Mouse (Mus musculus) limb, embryonic 13.5 days (tissue): ENCODE data around the gene Ing3. TPM values are rescaled to one million over a fixed set of nuclear protein-coding genes. Genes with fewer than 3 reads are reported as not detected.

Experiments
- ATAC-seq: fragments of 200-750 bp; cut with Nextera tagmentation; 2 replicates; pipeline ENCODE4 v1.8.0; 2017; ENCODE audit warnings: low read depth, moderate number of reproducible peaks, moderate TSS enrichment; ENCODE audit not compliant: low FRiP score
- H3K27ac ChIP-seq: fragments of 300-500 bp; sonication (generic); 2 replicates; pipeline ENCODE4 v1.5.1; 2015; ENCODE audit warnings: inconsistent platforms, mild to moderate bottlenecking, moderate library complexity
- H3K27me3 ChIP-seq: fragments of 300-500 bp; sonication (generic); 2 replicates; pipeline ENCODE4 v1.6.1; 2015; ENCODE audit warnings: mild to moderate bottlenecking, inconsistent platforms
- H3K36me3 ChIP-seq: fragments of 300-500 bp; sonication (generic); 2 replicates; pipeline ENCODE4 v1.6.1; 2015; ENCODE audit warnings: inconsistent platforms, mild to moderate bottlenecking, moderate library complexity
- H3K4me1 ChIP-seq: fragments of 300-500 bp; sonication (generic); 2 replicates; pipeline ENCODE4 v1.6.1; 2015; ENCODE audit warnings: inconsistent platforms
- H3K4me2 ChIP-seq: fragments of 300-500 bp; sonication (generic); replicated peaks from 2 replicates; pipeline ENCODE4 v1.6.1; 2015; ENCODE audit warnings: inconsistent platforms, mild to moderate bottlenecking, moderate library complexity
- H3K4me3 ChIP-seq: fragments of 300-500 bp; sonication (generic); 2 replicates; pipeline ENCODE4 v1.5.1; 2015; ENCODE audit warnings: moderate library complexity, mild to moderate bottlenecking, inconsistent platforms
- H3K9ac ChIP-seq: fragments of 300-500 bp; sonication (generic); 2 replicates; pipeline ENCODE4 v1.6.1; 2015; ENCODE audit warnings: mild to moderate bottlenecking, inconsistent platforms
- H3K9me3 ChIP-seq: fragments of 300-500 bp; sonication (generic); 2 replicates; pipeline ENCODE4 v1.6.1; 2016; ENCODE audit warnings: inconsistent platforms
- WGBS: fragments of 180-500 bp; shearing (Covaris S2); methylation state at CpG from one replicate; pipeline ENCODE4 v1.1.7; 2015; 5-methylcytosine and 5-hydroxymethylcytosine counted together
- polyA plus RNA-seq: library from polyadenylated mRNA; unstranded; fragments of >200 nt; fragmentation: Nextera tagmentation; extraction: Ambion mirVana; gene quantifications from 2 replicates; pipeline ENCODE4 v1.2.1, GENCODE M21; 2015

Gene Ing3
- polyA plus RNA-seq, 1 experiment from 2014 or later: 70.2 TPM

GRCm38 (mm10) chr6:22012099-22012498 is 62.7 kb downstream of the Ing3 start:
- H3K4me3 ChIP-seq: no peak overlapping the region
- H3K36me3 ChIP-seq: peaks cover 15% of the 10 kb centered on the region
- no peak overlapping the region for H3K4me2 ChIP-seq
- no peak overlapping the region for H3K9ac ChIP-seq
- no peak overlapping the region for H3K27ac ChIP-seq
- no peak for ATAC-seq
- 82% methylated on average over 5 of the region's 5 CpGs for WGBS
- H3K27me3 ChIP-seq: no peaks in the 10 kb centered on the region
- 0 out of 2 replicates have a peak, but pooled peaks cover 5% of the 10 kb centered on the region for H3K4me1 ChIP-seq
- no peaks in the 10 kb centered on the region for H3K9me3 ChIP-seq

- no peaks in the 10 kb centered on the region for H3K9me3 ChIP-seq
These were observed 63.1 kb downstream of the Ing3 start for GRCm38 (mm10) chr6:22012501-22012900.

DNA sequence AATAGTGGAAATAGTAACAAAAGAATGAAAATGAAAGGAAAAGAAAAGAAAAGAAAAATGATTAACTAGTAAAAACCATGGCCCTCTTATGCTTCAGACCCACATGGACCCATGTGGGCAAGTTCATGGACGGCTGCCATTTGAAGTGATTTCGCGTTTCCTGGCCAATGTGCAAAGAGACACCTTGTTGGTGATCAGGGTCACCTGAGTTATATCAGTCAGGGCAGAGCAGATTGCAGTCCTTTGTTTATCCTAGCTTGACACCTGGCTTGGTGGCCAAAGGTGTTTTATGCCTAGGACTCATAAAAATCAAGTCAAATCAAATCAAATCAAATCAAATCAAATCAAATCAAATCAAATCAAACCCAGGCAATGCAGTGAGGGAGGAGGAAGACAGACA is 64.0 kb downstream of the Ing3 start:
- H3K4me1 ChIP-seq: peaks cover 13% of the 10 kb centered on the region; the same call in 1 of the 2 replicates
- no peak for ATAC-seq
- WGBS: 89% methylated on average over 3 of the region's 3 CpGs

More at GRCm38 (mm10) chr6:22012501-22012900, 63.1 kb downstream of the Ing3 start:
- H3K27me3 ChIP-seq: no peaks in the 10 kb centered on the region
- H3K9ac ChIP-seq: no peak overlapping the region
- 67% methylated on average over 5 of the region's 5 CpGs for WGBS
- H3K4me1 ChIP-seq: peaks cover 7% of the 10 kb centered on the region; the same call in 1 of the 2 replicates
- H3K27ac ChIP-seq: no peak overlapping the region
- peaks cover 16% of the 10 kb centered on the region for H3K36me3 ChIP-seq
- ATAC-seq: no peak
- H3K4me2 ChIP-seq: no peak overlapping the region
- H3K4me3 ChIP-seq: no peak overlapping the region

DNA sequence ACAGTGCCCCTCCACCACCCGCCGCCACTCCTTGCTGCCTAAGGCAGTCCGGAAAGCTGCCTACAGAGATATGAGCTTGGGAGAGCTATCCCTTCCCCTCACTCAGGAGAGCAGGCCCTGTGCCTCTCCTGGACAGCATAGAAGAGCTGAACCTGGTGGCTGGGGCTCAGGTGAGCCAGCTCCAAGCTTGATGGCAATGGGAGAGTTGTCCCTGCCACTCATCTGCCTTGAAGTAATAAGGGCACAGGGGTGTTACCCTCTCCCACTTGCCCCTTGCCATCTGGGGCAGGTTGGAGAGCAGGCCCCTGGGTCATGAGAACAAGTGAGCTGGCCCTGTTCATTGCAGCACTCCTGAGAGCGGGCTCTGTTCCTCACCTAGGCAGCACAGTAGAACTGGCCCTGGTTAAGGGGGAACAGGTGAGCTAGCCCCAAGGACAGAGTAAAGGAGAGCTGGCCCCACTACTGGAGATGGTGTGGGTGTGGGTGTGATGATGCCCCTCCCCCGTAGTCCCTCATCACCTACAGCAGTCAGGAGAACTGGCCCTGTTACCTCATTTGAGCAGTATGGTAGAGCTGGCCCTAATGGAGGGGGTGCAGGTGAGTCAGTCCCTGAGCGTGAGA is 65.0 kb downstream of the Ing3 start:
- Histone ChIP-seq H3K4me1 (peaks cover 23% of the 10 kb centered on the region), H3K4me3 (no peak overlapping the region), H3K36me3 (peaks cover 16% of the 10 kb centered on the region), H3K27me3 (no peaks in the 10 kb centered on the region), H3K27ac (no peak overlapping the region), H3K4me2 (no peak overlapping the region), H3K9me3 (no peaks in the 10 kb centered on the region), H3K9ac (no peak overlapping the region)
- 94% methylated on average over 6 of the region's 6 CpGs for WGBS
- peak; percentile 30; the same call in 1 of the 2 replicates for ATAC-seq

More for the DNA sequence above, 64.0 kb downstream of the Ing3 start:
- Histone ChIP-seq H3K9me3 (no peaks in the 10 kb centered on the region), H3K9ac (no peak overlapping the region), H3K27me3 (no peaks in the 10 kb centered on the region), H3K4me3 (no peak overlapping the region), H3K36me3 (peaks cover 20% of the 10 kb centered on the region), H3K27ac (no peak overlapping the region), H3K4me2 (no peak overlapping the region)

GRCm38 (mm10) chr6:22017631-22018030 is 68.3 kb downstream of the Ing3 start:
- H3K9ac ChIP-seq: no peak overlapping the region
- WGBS: 61% methylated on average over 7 of the region's 7 CpGs
- no peaks in the 10 kb centered on the region for H3K9me3 ChIP-seq
- no peaks in the 10 kb centered on the region for H3K27me3 ChIP-seq
- no peak overlapping the region for H3K27ac ChIP-seq
- peaks cover 43% of the 10 kb centered on the region for H3K4me1 ChIP-seq
- no peak overlapping the region for H3K4me3 ChIP-seq
- no peak overlapping the region for H3K4me2 ChIP-seq
- peaks cover 16% of the 10 kb centered on the region for H3K36me3 ChIP-seq
- no peak for ATAC-seq

DNA sequence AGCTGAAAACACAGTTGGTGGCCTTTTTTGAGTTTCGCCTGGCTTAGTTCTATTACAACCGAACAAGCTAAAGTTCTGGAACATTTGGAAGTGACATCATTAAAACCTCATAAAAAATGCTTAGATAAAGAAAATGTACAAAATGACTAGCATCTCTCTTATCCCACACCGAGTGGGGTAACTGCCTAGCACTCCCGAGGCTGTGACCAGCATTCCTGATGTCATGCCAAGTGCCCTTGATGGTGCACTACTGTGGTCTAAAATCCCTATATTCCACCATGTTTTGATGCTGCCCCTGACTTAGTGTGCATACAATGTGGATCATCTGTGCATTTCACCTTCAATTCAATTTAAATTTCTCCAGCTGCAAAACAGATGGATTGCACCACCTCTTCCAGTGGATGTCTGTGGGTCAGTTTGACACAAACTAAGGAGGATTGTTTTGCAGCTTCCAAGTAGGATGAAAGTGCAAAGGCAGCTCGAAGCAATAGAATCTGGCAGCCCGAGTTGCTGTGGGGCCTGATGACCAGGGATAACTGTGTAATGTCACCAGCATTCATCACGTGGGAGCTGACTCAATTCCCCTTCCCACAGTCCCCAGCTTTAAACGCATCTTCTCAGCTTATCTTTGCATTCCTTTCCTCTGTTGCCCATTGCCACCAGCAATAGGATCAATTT is 69.5 kb downstream of the Ing3 start:
- no peaks in the 10 kb centered on the region for H3K27me3 ChIP-seq
- H3K4me1 ChIP-seq: peaks cover 43% of the 10 kb centered on the region
- peaks cover 11% of the 10 kb centered on the region for H3K36me3 ChIP-seq
- 0 out of 2 replicates have a peak overlapping the region, but pooled peaks have one; percentile 28 for H3K27ac ChIP-seq
- H3K9me3 ChIP-seq: no peaks in the 10 kb centered on the region
- no peak overlapping the region for H3K4me2 ChIP-seq
- 46% methylated on average over 8 of the region's 8 CpGs for WGBS
- H3K9ac ChIP-seq: no peak overlapping the region
- H3K4me3 ChIP-seq: no peak overlapping the region
- no peak for ATAC-seq

GRCm38 (mm10) chr6:22019637-22020036 is 70.3 kb downstream of the Ing3 start:
- Histone ChIP-seq H3K4me2 (no peak overlapping the region), H3K4me1 (peaks cover 50% of the 10 kb centered on the region), H3K9ac (0 out of 2 replicates have a peak overlapping the region, but pooled peaks have one; percentile 35), H3K9me3 (no peaks in the 10 kb centered on the region), H3K27me3 (no peaks in the 10 kb centered on the region), H3K4me3 (no peak overlapping the region), H3K36me3 (peaks cover 4% of the 10 kb centered on the region), H3K27ac (no peak overlapping the region)
- ATAC-seq: no peak
- 26% methylated on average over 10 of the region's 10 CpGs for WGBS

- peak overlapping the region; percentile 17; the same call in 1 of the 2 replicates for H3K27ac ChIP-seq
- no peaks in the 10 kb centered on the region for H3K9me3 ChIP-seq
- H3K27me3 ChIP-seq: no peaks in the 10 kb centered on the region
- WGBS: 58% methylated on average over 5 of the region's 5 CpGs
- H3K9ac ChIP-seq: no peak overlapping the region
- H3K4me3 ChIP-seq: no peak overlapping the region
- peaks cover 59% of the 10 kb centered on the region for H3K4me1 ChIP-seq
- H3K4me2 ChIP-seq: no peak overlapping the region
- peaks cover 4% of the 10 kb centered on the region for H3K36me3 ChIP-seq
- 0 out of 2 replicates have a peak, but pooled peaks have one; percentile 17 for ATAC-seq
These were observed 71.3 kb downstream of the Ing3 start for GRCm38 (mm10) chr6:22020696-22021095.

DNA sequence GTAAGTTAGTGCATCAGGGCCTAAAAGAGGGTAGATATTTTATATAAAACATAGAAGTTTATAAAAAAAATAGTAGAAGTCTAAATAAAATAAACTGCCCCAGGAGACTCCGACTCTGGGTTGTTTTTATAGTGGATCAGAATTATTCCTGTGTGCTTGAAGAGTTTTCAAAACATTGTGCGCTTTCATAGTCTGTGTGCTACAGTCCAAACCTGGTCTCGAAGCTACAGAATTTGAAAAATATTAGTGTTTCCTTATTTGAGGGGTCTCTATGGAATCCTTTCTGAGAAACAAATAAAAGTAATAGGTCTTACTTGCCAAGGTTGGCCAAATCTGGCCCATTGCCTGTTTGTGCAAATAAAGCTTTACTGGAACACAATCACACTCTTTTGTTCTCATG is 71.9 kb downstream of the Ing3 start:
- Histone ChIP-seq H3K4me2 (no peak overlapping the region), H3K9ac (no peak overlapping the region), H3K4me3 (no peak overlapping the region), H3K4me1 (peaks cover 63% of the 10 kb centered on the region), H3K36me3 (peaks cover 4% of the 10 kb centered on the region), H3K9me3 (no peaks in the 10 kb centered on the region), H3K27me3 (no peaks in the 10 kb centered on the region), H3K27ac (peak overlapping the region; percentile 17; the same call in 1 of the 2 replicates)
- WGBS: 50% methylated on average over 3 of the region's 3 CpGs
- ATAC-seq: 0 out of 2 replicates have a peak, but pooled peaks have one; percentile 22

- Histone ChIP-seq H3K9me3 (no peaks in the 10 kb centered on the region), H3K9ac (no peak overlapping the region), H3K4me1 (peaks cover 60% of the 10 kb centered on the region), H3K27ac (peak overlapping the region; percentile 58; the same call in 1 of the 2 replicates), H3K27me3 (no peaks in the 10 kb centered on the region), H3K4me2 (no peak overlapping the region), H3K36me3 (no peaks in the 10 kb centered on the region), H3K4me3 (no peak overlapping the region)
- 87% methylated on average over 2 of the region's 2 CpGs for WGBS
- ATAC-seq: no peak
These were observed 74.8 kb downstream of the Ing3 start for GRCm38 (mm10) chr6:22024168-22024567.
